Mouse (Mus musculus) lung, postnatal 10 days (tissue): ENCODE measurements around the gene 5430402E10Rik.
"Not testable (repeated sequence)": the region's sequence is repeated elsewhere in the genome, so short reads cannot be mapped to it uniquely, and the experiment has no call there.

ENCODE experiments used
- DNase-seq: peaks from one replicate; pipeline ENCODE4 v3.0.0; 2021

Gene 5430402E10Rik

GRCm38 (mm10) chrX:77924962-77925361, at the start of gene 5430402E10Rik:
Gene 5430402E10Rik (minus strand): TSS chrX:77925062.
- DNase-seq: not testable (repeated sequence)

- not testable (repeated sequence) for DNase-seq
Measured at GRCm38 (mm10) chrX:77880033-77880432, 44.8 kb downstream of the 5430402E10Rik start.
